Mouse (Mus musculus): ENCODE measurements around the gene Cyp11a1.

GRCm38 (mm10) chr9:58040977-58041376, 34.8 kb downstream of the Cyp11a1 start:
- TF ChIP-seq CTCF (IDR thresholded peaks at IDR 0.05) (no peak), POLR2A (IDR thresholded peaks at IDR 0.05; ENCODE audit: insufficient read depth, low read depth, low read length) (no peak)
